Mouse (Mus musculus) brain, embryonic 14.5 days (tissue): Measurements from ENCODE around the gene Rras.

Experiments used
- CTCF ChIP-seq: fragments of 200-500 bp; IDR thresholded peaks from 2 replicates; pipeline ENCODE4 v1.5.1; 2012; ENCODE audit warnings: inconsistent platforms, mild to moderate bottlenecking, moderate library complexity, borderline replicate concordance; ENCODE audit not compliant: insufficient read depth, insufficient read length; ENCODE audit errors: extremely low read depth
- POLR2A ChIP-seq: fragments of 200-500 bp; IDR thresholded peaks from 2 replicates; pipeline ENCODE4 v1.6.1; 2012; ENCODE audit warnings: mild to moderate bottlenecking, inconsistent platforms, borderline replicate concordance; ENCODE audit not compliant: poor library complexity, insufficient read depth, insufficient read length, severe bottlenecking; ENCODE audit errors: extremely low read depth

DNA sequence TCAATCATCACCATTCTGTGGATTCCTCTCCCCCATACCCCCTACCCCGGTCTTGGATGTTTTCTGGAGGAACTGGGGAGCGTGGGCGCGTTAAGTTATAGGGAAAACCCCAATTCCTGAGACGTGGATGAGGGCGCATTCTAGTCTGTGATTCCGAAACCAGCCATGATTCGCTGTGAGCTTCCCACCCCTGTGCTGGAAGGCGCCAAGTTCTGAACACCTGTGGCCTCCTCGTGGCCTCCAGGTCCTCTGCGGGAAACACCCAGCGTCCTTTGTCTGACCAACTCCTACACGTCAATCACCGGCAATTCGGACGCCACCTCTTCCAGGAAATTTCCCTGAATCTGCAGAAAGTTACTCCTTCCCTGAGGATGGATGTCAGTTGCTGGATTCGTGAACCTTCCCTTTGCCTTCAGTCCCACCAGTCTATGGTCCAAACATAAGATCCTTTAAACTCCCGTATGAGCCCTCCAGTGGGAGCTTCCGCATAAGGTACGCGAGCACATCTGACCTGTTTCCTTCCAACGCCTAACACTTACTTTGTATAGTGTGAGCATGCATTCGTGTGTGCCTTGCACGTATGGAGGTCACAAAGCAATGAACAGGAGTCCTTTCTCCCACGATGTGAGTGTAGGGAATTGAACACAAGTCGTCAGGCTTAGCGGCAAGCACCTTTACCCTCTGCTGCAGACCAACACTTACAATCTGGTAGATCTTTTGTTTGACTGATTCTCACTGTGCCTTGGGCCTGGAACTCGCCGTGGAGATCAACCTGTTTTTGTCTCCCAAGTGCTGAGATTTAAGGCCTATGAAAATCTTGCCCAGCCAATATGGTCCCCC lies 30.7 kb upstream of the Rras start:
- TF ChIP-seq CTCF (no peak), POLR2A (peak; percentile 41; the same call in 1 of the 2 replicates)
